Mouse (Mus musculus) mouse trophoblast stem cell (cell line): ENCODE data around the gene Tubg2.

Experiments used
- in situ Hi-C, 2 experiments: fragments of 300-500 bp; cut with MseI, MboI; formaldehyde crosslinking; loops; 2 replicates in 1 of 2; 3 replicates in 1 of 2; pipeline ENCODE4 v1.15.1; 2025

The Tubg2 gene

DNA sequence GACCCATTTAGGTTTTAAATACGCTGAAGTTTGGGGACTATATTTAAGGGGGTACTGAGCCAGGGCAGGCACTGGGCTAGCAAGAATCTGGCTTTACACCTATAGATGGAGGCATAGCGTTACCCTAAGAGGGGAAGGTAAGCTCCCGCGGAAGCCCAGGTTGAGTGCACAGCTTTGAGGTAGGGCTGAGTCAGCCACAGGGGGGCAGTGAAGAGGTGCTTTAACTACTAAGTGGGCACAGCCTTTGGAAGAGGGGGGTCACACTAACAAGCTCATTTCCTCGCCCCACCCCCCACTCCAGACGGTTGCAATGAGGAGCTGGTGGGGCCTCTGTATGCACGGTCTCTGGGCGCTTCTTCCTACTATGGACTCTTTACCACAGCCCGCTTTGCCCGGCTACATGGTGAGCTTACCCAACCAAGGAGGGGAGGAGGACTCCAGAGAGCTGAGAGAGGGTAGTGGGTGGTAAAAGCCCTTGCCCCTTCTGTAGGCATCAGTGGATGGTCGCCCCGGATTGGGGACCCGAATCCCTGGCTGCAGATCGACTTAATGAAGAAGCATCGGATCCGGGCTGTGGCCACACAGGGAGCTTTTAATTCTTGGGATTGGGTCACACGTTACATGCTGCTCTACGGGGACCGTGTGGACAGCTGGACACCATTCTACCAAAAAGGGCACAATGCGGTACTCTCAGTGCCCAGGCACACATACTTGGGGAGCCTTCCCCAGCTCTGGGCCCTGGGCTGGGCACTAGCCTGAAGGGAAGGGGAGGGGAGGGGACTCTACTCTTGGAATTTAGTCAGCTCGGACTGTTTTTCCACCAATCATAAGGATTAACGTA, 21.4 kb downstream of the Tubg2 start:
- in situ Hi-C loops, result loop anchor here (5.0 kb wide), 1 partner anchor 45 kb away; no protein-coding TSS in a partner anchor

DNA sequence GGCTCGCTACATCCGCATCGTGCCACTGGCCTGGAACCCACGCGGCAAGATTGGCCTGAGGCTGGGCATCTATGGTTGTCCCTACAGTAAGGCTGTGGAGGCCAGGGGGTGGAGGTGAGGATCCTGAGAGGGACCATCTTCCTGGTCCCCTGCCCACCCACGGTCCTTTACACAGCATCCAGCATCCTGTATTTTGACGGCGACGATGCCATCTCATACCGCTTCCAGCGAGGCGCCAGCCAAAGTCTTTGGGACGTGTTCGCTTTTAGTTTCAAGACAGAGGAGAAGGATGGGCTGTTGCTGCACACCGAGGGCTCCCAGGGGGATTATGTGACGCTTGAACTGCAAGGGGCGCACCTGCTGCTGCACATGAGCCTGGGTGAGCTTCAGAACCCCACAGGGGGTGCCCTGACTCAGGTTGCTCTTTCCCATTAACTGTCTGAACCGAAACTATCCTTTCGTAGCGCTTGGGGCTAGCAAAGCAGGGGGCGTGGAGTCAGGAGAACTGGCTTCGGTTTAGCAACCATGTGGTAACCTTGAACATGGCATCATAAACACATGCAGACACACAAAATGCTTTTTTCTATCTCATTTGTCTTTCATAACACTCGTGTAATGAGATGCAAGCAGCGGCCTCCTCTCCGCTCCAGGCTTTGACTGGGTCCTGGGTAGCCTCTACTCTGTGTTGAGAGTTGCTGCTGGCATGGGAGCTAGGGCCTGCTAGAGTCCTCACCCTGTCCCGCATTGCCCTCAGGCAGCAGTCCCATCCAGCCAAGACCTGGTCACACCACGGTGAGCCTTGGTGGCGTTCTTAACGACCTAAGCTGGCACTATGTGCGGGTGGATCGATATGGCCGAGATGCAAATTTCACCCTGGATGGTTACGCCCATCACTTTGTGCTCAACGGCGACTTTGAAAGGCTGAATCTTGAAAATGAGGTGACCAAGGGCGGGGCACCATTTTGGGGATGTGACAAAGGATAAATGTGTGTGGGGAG, 22.7 kb downstream of the Tubg2 start:
- in situ Hi-C loops, result loop anchor here (5.0 kb wide), 1 partner anchor 46 kb away; no protein-coding TSS in a partner anchor

DNA sequence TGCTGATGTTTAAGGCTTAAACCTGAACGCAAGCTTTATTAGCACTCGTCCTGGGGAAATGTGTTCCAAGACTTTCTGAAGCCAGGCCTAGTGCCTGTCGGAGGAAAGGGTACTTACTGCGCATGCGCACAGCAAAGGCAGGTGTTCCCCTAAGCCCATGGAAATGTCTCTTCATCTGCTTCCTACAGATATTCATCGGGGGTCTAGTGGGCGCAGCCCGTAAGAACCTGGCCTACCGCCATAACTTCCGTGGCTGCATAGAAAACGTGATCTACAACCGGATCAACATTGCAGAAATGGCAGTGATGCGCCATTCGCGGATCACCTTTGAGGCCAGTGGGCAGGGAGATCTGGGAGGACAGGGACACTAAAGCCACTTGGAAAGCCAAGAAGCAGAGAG, 23.6 kb downstream of the Tubg2 start:
- in situ Hi-C loops, result loop anchor here (5.0 kb wide), 1 partner anchor 47 kb away; no protein-coding TSS in a partner anchor

DNA sequence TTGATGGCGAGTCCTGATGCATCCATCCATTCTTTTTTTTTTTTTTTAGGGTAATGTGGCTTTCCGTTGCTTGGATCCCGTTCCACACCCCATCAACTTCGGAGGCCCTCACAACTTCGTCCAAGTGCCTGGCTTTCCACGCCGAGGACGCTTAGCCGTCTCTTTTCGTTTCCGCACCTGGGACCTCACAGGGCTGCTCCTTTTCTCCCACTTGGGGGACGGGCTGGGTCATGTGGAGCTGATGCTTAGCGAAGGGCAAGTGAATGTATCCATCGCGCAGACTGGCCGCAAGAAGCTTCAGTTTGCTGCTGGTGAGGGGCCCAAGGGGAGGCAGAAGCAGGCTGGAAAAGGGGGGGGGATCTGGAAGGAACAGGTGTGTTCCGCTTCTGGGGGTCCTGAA, 24.6 kb downstream of the Tubg2 start:
- in situ Hi-C loops, result no loop called here

DNA sequence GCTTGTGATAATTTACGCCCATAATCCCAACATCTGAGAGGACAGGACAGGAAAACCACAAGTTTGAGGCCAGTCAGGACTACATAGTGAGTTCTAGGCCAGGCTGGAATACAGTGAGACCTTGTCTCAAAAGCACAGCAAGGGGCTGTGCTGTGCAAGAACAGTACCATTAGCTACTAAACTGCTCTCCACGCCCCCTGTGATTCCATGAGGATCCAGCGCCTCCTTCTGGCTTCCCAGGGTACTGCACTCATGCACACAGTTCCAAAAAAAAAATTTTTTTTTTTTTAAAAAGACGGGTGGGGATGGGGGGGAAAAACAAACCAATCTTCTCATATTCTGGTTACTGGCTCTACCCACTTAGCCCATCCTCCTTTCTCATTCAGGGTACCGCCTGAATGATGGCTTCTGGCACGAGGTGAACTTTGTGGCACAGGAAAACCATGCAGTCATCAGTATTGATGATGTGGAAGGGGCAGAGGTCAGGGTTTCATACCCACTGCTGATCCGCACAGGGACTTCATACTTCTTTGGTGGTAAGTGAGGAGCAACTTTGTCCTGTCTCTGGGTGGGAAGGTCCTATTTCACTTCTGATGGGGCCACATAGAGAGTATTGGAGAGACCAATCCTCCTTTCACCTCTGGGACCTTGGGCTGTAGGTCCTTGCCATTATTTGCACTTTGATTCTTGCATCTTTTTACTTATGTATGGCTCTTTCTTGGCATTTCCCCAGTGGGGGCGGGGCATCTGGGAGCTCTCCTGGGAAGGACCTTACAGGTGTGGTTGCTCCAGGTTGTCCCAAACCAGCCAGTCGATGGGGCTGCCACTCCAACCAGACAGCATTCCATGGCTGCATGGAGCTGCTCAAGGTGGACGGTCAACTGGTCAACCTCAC, 25.4 kb downstream of the Tubg2 start:
- in situ Hi-C loops, result no loop called here

DNA sequence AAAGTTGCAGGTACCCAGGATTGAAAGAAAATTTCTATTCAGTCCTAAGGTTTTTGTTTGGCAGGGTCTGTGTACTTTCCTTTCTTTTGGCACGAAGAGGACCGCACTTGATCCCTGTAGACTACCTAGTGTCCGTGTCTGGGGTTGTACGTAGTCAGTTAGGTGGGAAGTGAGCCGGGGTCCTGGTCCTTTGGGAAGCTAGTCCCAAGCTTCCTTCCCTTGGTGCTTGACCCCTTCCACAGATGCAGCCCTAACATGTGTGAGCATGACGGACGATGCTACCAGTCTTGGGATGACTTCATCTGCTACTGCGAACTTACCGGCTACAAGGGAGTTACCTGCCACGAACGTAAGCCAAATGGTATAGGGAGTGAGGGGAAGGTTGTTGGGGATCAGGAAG, 26.3 kb downstream of the Tubg2 start:
- in situ Hi-C loops, result no loop called here

DNA sequence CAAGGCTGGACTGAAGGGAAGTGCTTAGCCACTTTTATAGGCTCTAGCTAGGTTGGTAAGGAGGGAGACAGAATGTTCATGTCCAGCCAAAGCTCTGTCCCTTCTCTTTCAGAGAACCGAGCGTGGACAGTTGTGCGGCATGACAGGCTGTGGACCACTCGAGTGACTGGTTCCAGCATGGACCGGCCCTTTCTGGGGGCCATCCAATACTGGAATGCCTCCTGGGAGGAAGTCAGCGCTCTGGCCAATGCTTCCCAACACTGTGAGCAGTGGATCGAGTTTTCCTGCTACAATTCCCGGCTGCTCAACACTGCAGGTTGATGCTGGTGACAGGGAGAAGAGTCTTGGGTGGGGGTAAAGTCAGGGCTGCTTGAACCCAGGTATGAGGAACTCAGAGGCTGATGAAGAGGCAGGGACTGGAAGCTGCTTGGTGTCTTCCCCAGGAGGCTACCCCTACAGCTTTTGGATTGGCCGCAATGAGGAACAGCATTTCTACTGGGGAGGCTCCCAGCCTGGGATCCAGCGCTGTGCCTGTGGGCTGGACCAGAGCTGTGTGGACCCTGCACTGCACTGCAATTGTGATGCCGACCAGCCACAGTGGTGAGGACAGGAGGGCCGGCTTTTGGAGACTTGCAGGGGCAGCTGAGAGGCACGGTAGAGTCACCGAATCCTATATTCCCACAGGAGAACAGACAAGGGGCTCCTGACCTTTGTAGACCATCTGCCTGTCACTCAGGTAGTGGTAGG, 27.2 kb downstream of the Tubg2 start:
- in situ Hi-C loops, result no loop called here

DNA sequence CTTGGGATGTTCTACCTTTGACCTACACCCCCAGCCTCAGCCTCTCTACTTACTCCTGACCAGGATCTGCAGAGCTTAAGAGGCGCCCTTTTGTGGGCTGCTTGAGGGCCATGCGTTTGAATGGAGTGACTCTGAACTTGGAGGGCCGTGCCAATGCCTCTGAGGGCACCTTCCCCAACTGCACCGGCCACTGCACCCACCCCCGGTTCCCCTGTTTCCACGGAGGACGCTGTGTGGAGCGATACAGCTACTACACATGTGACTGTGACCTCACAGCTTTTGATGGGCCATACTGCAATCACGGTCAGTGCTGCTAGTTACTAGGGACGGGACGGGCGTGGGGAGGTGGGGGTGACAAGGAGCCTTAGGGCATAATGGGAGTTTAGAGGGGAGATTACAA, 29.3 kb downstream of the Tubg2 start:
- in situ Hi-C loops, result no loop called here

DNA sequence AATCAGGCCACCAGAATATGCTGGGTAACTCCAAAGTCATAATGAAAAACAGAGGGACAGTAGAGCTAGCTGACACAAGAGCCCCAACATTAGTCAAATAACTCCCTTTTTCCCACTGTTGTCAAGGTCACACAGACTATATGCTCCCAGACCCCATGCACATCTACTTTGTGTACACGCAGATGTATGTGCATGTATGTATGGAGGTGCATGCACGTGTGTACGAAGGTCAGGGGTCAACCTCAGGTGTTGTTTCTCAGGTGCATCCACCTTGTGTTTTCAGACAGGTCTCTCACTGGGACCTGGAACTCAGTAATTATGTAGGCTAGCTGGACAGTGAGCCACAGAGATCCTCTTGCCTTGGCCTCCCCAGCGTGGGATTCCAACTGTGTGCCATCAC, 29.7 kb downstream of the Tubg2 start:
- in situ Hi-C loops, result no loop called here

DNA sequence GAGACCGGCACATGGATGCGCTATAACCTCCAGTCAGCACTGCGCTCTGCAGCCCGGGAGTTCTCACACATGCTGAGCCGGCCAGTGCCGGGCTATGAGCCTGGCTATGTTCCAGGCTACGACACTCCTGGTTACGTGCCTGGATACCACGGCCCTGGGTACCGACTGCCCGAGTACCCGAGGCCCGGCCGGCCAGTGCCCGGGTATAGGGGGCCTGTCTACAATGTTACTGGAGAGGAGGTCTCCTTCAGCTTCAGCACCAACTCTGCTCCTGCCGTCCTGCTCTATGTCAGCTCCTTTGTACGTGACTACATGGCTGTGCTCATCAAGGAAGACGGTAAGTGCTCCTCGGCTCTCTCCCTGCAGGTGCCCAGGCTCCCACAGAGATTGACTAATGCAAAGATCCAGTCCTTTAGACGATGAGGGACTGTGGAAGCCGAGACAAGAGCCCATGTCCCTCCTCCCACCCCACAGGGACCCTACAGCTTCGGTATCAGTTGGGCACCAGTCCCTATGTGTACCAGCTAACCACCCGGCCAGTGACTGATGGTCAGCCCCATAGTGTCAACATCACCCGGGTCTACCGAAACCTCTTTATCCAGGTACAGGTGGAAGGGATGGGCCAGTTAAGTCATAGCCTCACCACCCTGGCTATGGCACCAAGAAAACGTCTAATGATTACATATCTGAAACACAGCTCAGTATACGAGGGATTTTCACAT, 31.0 kb downstream of the Tubg2 start:
- in situ Hi-C loops, result no loop called here

DNA sequence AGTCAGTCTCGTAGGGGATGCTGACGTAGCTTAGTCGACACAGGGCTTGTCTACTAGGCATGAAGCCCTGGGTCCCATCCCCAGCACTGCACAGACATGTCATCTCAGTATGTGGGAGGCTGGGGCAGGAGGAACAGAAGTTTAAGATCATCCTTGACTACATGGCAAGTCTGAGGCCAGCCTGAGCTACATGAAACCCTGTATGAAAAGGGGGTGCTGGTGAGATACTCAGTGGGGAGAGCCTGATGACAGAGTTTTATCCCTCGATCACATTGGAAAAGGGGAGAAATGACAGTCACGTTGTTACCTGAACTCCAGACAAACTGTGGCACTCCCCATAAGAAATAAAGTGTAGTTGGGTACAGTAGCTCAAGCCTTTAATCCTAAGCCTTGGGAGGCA, 31.8 kb downstream of the Tubg2 start:
- in situ Hi-C loops, result no loop called here

DNA sequence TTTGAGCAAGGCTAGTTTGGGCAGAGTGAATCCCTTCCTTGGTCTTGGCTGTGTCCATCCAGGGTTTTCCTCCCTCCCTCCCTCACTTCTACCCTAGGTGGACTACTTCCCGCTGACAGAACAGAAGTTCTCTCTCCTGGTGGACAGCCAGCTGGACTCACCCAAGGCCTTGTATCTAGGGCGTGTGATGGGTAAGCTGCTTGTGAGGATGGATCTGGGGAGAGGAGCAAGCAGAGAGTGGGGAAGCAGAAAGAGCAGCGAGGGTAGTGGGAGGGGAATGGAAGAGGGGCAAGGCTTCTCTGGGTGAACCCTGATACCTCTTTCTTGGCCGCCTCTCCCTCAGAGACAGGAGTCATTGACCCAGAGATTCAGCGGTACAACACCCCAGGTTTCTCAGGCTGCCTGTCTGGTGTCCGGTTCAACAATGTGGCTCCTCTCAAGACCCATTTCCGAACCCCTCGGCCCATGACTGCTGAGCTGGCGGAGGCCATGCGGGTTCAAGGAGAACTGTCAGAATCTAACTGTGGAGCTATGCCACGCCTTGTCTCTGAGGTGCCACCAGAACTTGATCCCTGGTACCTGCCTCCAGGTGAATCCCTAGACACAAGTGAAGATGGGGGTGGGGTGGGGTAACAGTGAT, 32.6 kb downstream of the Tubg2 start:
- in situ Hi-C loops, result no loop called here

DNA sequence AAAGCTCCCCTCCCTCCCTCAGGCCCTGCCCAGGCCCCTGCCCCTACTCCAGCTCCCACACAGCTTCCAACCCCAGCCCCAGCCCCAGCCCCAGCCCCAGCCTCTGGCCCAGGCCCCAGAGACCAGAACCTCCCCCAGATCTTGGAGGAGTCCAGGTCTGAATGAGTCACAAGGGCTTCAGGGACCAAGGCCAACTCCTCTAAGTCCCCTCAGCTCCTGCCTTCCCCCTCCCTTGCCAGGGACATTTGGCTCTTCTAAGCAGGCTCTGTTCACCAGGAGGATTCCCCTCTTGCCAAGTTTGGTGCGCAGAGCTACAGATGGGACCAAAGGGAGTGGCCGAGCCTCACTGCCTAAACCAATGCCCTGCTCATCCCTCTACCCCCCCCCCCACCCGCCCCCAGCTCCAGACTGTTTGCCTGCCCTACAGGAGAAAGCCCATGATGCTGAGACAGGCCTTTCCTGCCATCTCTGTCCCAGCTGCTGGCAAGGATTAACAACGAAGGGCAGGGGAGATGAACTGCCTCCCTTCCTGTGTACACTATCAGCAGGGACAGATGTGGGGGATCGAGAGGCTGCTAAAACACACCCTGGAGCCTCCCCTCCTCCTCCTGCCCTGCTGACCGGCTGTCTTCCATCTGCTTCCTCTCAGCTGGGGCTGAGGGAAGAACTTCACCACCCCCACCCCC, 33.9 kb downstream of the Tubg2 start:
- in situ Hi-C loops, result no loop called here

DNA sequence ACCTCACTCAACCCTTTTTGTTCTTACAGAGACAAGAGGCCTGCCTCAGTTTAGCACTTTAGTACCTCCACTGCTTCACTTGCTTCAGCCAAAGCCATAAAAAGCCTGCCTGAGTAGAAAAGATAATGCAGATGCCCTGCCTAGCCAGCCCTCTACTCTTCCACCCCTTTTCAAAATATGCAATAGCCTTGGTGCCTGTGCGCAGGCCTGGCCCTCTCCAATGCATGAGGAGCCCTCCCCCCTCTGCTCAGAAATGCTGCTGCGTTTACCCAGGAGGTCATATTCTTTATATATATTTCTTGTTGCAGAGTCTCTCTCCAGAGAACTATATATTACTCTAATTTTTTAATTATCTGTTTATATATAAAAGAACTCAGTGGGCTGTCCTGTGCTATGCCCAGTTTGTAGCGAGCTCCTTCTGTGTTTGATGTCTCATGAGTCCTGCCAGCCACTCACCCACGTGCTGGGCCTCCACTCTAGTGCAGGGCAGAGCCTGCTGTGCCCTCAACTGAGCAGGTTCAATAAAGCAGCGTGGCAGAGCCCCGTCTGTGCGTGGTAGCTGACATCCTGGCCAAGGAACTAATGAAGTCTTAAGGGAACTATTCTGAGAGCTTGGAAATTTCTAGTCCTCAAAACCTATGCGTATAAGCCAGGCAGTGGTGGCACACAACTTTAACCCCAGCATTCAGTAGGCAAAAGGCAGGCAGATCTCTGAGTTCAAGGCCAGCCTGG, 34.6 kb downstream of the Tubg2 start:
- in situ Hi-C loops, result no loop called here

DNA sequence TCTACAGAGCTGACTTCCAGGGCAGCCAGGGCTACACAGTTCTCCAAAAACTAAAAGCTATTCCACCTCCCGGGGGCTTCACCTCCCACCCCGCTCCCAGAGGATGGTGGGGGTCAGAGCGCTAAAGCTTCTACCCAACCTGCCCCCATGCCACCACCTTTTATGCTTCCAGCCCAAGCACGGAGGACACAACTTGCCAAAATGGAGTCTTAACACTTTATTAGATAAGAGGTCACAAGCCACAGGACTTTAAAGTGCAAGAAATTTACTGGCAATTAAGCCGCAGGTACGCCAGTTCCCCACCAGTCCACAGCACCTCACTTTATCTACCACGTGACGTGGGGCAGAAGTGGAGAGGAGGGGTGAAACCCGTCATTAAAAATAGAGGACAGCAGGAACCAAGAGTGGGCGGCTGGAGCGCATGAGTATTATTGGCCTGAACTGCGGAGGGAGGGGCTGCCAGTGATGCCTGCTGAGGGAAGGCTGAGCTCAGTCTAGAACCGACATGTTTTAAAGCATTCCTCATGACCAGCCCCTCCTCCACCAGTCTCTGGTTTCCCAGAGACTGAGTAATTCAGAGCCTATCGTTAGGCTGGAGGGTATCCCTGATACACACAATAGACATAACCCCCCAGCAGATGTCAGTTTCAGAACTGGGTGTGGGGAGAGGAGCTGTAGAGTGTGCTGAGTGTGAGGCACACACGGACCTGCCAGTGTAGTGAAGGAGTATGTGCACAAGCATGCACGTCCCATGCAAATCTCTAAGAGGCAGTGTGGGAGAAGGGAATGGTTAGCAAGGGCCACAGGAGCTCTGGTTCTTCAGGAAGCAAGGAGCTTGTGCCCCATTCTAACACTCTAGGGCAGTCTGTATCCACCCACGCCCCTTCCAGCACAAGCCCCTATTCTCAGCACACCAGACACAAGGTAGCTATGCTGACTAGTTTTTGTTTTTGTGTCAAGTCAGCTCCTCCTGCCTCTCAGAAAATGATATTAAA, 35.5 kb downstream of the Tubg2 start:
- in situ Hi-C loops, result no loop called here

DNA sequence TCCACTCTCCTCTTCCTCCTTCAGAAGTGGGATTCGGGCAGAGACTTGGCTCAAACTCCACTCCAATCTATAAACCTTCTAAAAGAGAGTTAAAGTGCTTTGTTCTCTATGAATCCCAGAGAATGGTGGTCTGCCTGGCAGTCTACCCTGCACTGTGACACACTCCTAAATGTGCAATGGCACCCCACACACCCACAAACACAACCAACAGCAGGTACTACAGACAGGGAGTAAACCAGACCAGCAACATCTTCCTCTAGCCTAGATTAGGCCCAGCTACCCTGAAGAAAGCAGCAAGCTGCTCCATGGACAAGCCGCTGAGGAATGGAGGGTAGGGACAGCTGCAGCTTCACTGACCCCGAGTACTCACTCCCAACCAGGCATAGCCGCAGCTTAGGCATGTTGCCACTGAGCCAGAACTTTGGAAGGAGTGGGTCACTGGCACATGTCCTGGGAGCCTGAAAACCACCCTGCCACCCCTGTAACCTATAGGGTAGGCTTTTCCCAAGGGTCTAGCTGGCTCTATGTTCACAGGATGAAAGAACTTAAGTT, 36.3 kb downstream of the Tubg2 start:
- in situ Hi-C loops, result no loop called here

DNA sequence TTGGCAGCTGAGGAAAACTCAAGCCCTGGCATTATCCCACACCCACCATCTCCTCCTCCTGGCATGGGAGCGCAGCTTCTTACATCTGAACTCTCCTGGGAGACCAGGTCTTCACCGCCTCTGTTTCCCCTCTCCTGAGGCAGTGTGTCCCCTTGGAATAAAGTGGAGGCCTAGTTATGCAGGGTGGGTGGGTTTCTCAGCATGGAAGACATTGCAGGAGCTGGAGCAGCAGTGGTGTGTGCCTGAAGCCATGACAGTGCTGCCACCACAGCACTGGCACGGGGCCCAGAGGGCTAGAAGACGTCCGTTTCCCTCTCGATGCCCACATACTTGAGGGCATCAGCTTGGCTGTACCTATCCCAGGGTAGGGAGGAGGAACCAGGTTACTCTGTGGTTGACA, 36.9 kb downstream of the Tubg2 start:
- in situ Hi-C loops, result no loop called here
